Mouse (Mus musculus): Measurements from ENCODE around the gene Hepacam.

GRCm38 (mm10) chr9:37403011-37403410 lies 35.9 kb downstream of the Hepacam start:
- TF ChIP-seq POLR2A (IDR thresholded peaks at IDR 0.05; ENCODE audit: borderline replicate concordance, extremely low read depth, low read depth, low read length) (no peak), CTCF (IDR thresholded peaks at IDR 0.05; ENCODE audit: insufficient read depth, low read length) (no peak)

Data from lung, adult 2 months (tissue).